Mouse (Mus musculus): Measurements from ENCODE around the gene Srrm2. TPM values are rescaled to one million over a fixed set of nuclear protein-coding genes. Genes with fewer than 3 reads are reported as not detected.

The Srrm2 gene
- total and polyA plus RNA-seq, 3 experiments: 26.7 to 383 (median 90.4) TPM

- dilution Hi-C loops (cut with MboI; ENCODE audit: extremely low pct_ligation_motif_present, extremely low pct_unique_long_range_greater_than_20kb, low sequenced_read_pairs) (no loop called here), in situ Hi-C loops (cut with MboI; ENCODE audit: low pct_ligation_motif_present, low pct_unique_long_range_greater_than_20kb, low sequenced_read_pairs) (no loop called here)
- TF ChIP-seq USF1 (IDR thresholded peaks at IDR 0.05; ENCODE audit: low read depth, low read length) (no peak), MEF2A (IDR thresholded peaks at IDR 0.05; ENCODE audit: borderline replicate concordance, low read depth, low read length) (no peak), IRF4 (IDR thresholded peaks at IDR 0.05; ENCODE audit: low read depth, low read length) (no peak), ZC3H11A (IDR thresholded peaks at IDR 0.05; ENCODE audit: low read depth, low read length) (no peak), ZMIZ1 (IDR thresholded peaks at IDR 0.05; ENCODE audit: low read depth, low read length) (no peak)
- Histone ChIP-seq H3K4me2 (ENCODE audit: insufficient read depth, low read depth, poor library complexity, severe bottlenecking) (no peak overlapping the region), H3K27me3 (replicated peaks) (peaks cover 73% of the 10 kb centered on the region), H3K36me3 (replicated peaks in 1 of 2; ENCODE audit: control insufficient read depth in 1 of 2, insufficient read depth in 1 of 2, low read length in 1 of 2) (no peaks in the 10 kb centered on the region), H3K9me3 (replicated peaks; ENCODE audit: low read length) (no peaks in the 10 kb centered on the region), H3K4me1 (ENCODE audit: control insufficient read depth in 1 of 2, insufficient read depth in 2 of 2) (peaks cover 29 to 47% of the 10 kb centered on the region in 2 experiments), H3K79me2 (replicated peaks; ENCODE audit: control insufficient read depth, extremely low read depth, insufficient read depth, poor library complexity, severe bottlenecking) (no peaks in the 10 kb centered on the region), H3K27ac (ENCODE audit: insufficient read depth, low read depth) (no peak overlapping the region), H3K9ac (ENCODE audit: insufficient read depth, low read depth) (no peak overlapping the region), H3K4me3 (replicated peaks in 1 of 3; ENCODE audit: low read depth in 2 of 3, low read length in 2 of 3, poor library complexity in 1 of 3) (no peak overlapping the region)
- no peak for DNase-seq (ENCODE audit: extremely low read depth)
Observed at GRCm38 (mm10) chr17:23742941-23743340, 47.4 kb upstream of the Srrm2 start.

DNA sequence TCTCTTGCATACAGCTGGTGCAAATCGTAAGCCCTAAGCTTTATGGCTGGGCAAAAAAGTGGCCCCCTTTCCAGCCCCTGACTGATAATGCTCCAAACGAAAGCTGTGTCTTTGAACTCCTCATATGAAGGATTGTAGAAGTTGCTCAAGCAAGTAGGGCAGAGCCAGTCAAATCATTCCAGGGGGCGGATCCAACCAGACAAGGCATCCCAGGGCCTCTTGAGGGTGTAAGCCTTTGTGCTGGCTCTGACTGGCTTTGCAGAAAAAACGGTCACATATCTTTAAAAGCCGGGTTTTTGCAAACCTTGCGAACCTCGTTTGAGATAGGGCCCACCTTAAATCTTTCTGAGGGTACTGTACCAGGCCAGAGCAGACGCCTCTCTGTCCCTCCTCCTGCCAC lies 46.3 kb upstream of the Srrm2 start:
- Histone ChIP-seq H3K4me3 (replicated peaks in 1 of 3; ENCODE audit: low read depth in 2 of 3, low read length in 2 of 3, poor library complexity in 1 of 3) (no peak overlapping the region), H3K4me2 (ENCODE audit: insufficient read depth, low read depth, poor library complexity, severe bottlenecking) (no peak overlapping the region), H3K79me2 (replicated peaks; ENCODE audit: control insufficient read depth, extremely low read depth, insufficient read depth, poor library complexity, severe bottlenecking) (no peaks in the 10 kb centered on the region), H3K9ac (ENCODE audit: insufficient read depth, low read depth) (no peak overlapping the region), H3K27ac (ENCODE audit: insufficient read depth, low read depth) (no peak overlapping the region), H3K4me1 (ENCODE audit: control insufficient read depth in 1 of 2, insufficient read depth in 2 of 2) (peaks cover 32 to 57% of the 10 kb centered on the region in 2 experiments), H3K9me3 (replicated peaks; ENCODE audit: low read length) (no peaks in the 10 kb centered on the region), H3K36me3 (replicated peaks in 1 of 2; ENCODE audit: control insufficient read depth in 1 of 2, insufficient read depth in 1 of 2, low read length in 1 of 2) (no peaks in the 10 kb centered on the region), H3K27me3 (replicated peaks) (peaks cover 67% of the 10 kb centered on the region)
- in situ Hi-C loops (cut with MboI; ENCODE audit: low pct_ligation_motif_present, low pct_unique_long_range_greater_than_20kb, low sequenced_read_pairs) (no loop called here), dilution Hi-C loops (cut with MboI; ENCODE audit: extremely low pct_ligation_motif_present, extremely low pct_unique_long_range_greater_than_20kb, low sequenced_read_pairs) (no loop called here)
- DNase-seq (ENCODE audit: extremely low read depth): no peak
- TF ChIP-seq HCFC1 (IDR thresholded peaks at IDR 0.05; ENCODE audit: low read depth, low read length) (no peak), UBTF (IDR thresholded peaks at IDR 0.05; ENCODE audit: low read depth, low read length) (no peak), ETS1 (conservative IDR thresholded peaks at IDR 0.05; ENCODE audit: low read depth, low read length) (no peak), MEF2A (IDR thresholded peaks at IDR 0.05; ENCODE audit: borderline replicate concordance, low read depth, low read length) (no peak), NELFE (IDR thresholded peaks at IDR 0.05; ENCODE audit: low read depth, low read length) (no peak), CHD2 (IDR thresholded peaks at IDR 0.05; ENCODE audit: low read length) (no peak), ZNF384 (IDR thresholded peaks at IDR 0.05; ENCODE audit: low read depth, low read length) (no peak), SIN3A (IDR thresholded peaks at IDR 0.05; ENCODE audit: low read length) (no peak), ZC3H11A (IDR thresholded peaks at IDR 0.05; ENCODE audit: low read depth, low read length) (no peak), MAZ (IDR thresholded peaks at IDR 0.05; ENCODE audit: low read depth, low read length) (no peak), USF2 (conservative IDR thresholded peaks at IDR 0.05; ENCODE audit: low read depth, low read length) (no peak), SMC3 (IDR thresholded peaks at IDR 0.05; ENCODE audit: low read depth, low read length) (no peak), NRF1 (IDR thresholded peaks at IDR 0.05; ENCODE audit: low read depth, low read length) (no peak), PAX5 (IDR thresholded peaks at IDR 0.05; ENCODE audit: low read length) (no peak), CTCF (conservative IDR thresholded peaks at IDR 0.05 in 1 of 2, IDR thresholded peaks at IDR 0.05 in 1 of 2; ENCODE audit: low read depth in 2 of 2, low read length in 2 of 2) (no peak), E2F4 (IDR thresholded peaks at IDR 0.05; ENCODE audit: insufficient replicate concordance, low read depth, low read length) (no peak), RCOR1 (conservative IDR thresholded peaks at IDR 0.05; ENCODE audit: low read depth, low read length) (no peak), JUND (conservative IDR thresholded peaks at IDR 0.05; ENCODE audit: low read depth, low read length) (no peak), MXI1 (IDR thresholded peaks at IDR 0.05; ENCODE audit: low read depth, low read length) (no peak), JUN (IDR thresholded peaks at IDR 0.05; ENCODE audit: insufficient read depth, low read depth, low read length) (no peak)

All from CH12.LX (cell line).